Mouse (Mus musculus) intestine, embryonic 16.5 days (tissue): ENCODE results near the gene Rad50. TPM values are rescaled to one million over a fixed set of nuclear protein-coding genes. Genes with fewer than 3 reads are reported as not detected.

Experiments
- ATAC-seq: fragments of 200-750 bp; cut with Nextera tagmentation; 2 replicates; pipeline ENCODE4 v1.8.0; 2017; ENCODE audit warnings: moderate TSS enrichment, moderate library complexity
- H3K27ac ChIP-seq: fragments of 300-500 bp; sonication (generic); 2 replicates; pipeline ENCODE4 v1.5.1; 2014; ENCODE audit warnings: mild to moderate bottlenecking, low read length
- H3K27me3 ChIP-seq: fragments of 300-500 bp; sonication (generic); replicated peaks from 2 replicates; pipeline ENCODE4 v1.6.1; 2014; ENCODE audit warnings: low read length, control low read depth, mixed read lengths; ENCODE audit not compliant: control insufficient read depth, insufficient read depth
- H3K36me3 ChIP-seq: fragments of 300-500 bp; sonication (generic); 2 replicates; pipeline ENCODE4 v1.6.1; 2014; ENCODE audit warnings: low read length, control low read depth; ENCODE audit not compliant: control insufficient read depth, insufficient read depth
- H3K4me1 ChIP-seq: fragments of 300-500 bp; sonication (generic); 2 replicates; pipeline ENCODE4 v1.6.1; 2014; ENCODE audit warnings: low read length, control low read depth, mixed read lengths; ENCODE audit not compliant: control insufficient read depth, insufficient read depth
- H3K4me2 ChIP-seq: fragments of 300-500 bp; sonication (generic); 2 replicates; pipeline ENCODE4 v1.6.1; 2014; ENCODE audit warnings: low read depth, low read length, control low read depth
- H3K4me3 ChIP-seq: fragments of 300-500 bp; sonication (generic); 2 replicates; pipeline ENCODE4 v1.5.1; 2014; ENCODE audit warnings: mild to moderate bottlenecking, low read length
- H3K9ac ChIP-seq: fragments of 300-500 bp; sonication (generic); 2 replicates; pipeline ENCODE4 v1.6.1; 2014; ENCODE audit warnings: low read depth, low read length
- H3K9me3 ChIP-seq: fragments of 300-500 bp; sonication (generic); 2 replicates; pipeline ENCODE4 v1.6.1; 2016; ENCODE audit warnings: low read length, control low read depth; ENCODE audit not compliant: control insufficient read depth
- WGBS: fragments of 180-500 bp; shearing (Covaris S2); extraction: QIAGEN DNeasy Blood & Tissue Kit; methylation state at CpG from one replicate; pipeline ENCODE4 v1.1.7; 2014; 5-methylcytosine and 5-hydroxymethylcytosine counted together
- polyA plus RNA-seq: library from polyadenylated mRNA; unstranded; fragments of >200 nt; fragmentation: Nextera tagmentation; extraction: Ambion mirVana; gene quantifications from 2 replicates; pipeline ENCODE4 v1.2.1, GENCODE M21; 2015

Gene Rad50
- polyA plus RNA-seq, 1 experiment from 2014 or later, result 28.5 TPM

DNA sequence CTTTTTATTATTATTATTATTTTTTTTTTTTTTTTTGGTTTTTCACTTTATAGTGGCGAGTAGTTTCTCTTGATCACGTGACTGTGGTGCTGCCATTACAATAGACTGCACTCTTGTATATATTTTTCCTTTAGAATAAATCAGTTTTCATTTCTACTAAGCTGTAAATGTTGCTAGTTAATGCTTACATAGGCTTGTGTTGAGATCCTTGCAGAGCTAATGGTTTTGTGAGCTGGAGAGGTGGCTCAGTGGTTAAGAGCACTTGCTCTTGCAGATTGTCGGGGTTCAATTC lies 545 bp upstream of the Rad50 start:
- Histone ChIP-seq H3K4me3 (peak overlapping the region; percentile 73), H3K36me3 (no peaks in the 10 kb centered on the region), H3K27me3 (no peaks in the 10 kb centered on the region), H3K4me1 (no peaks in the 10 kb centered on the region), H3K9ac (peak overlapping the region; percentile 77; the same call in 1 of the 2 replicates), H3K9me3 (no peaks in the 10 kb centered on the region), H3K27ac (no peak overlapping the region), H3K4me2 (peak overlapping the region; percentile 73)
- no peak for ATAC-seq
- WGBS, result 74% methylated on average over 3 of the region's 3 CpGs

GRCm38 (mm10) chr11:53706236-53706933 lies 734 bp downstream of the Rad50 start:
- Histone ChIP-seq H3K36me3 (no peaks in the 10 kb centered on the region), H3K4me2 (peak overlapping the region; percentile 73), H3K4me1 (no peaks in the 10 kb centered on the region), H3K27ac (peak overlapping the region; percentile 81), H3K27me3 (no peaks in the 10 kb centered on the region), H3K9me3 (no peaks in the 10 kb centered on the region), H3K9ac (peak overlapping the region; percentile 77), H3K4me3 (peak overlapping the region; percentile 73)
- peak; percentile 81 for ATAC-seq
- WGBS, result 6% methylated on average over 29 of the region's 29 CpGs

GRCm38 (mm10) chr11:53699351-53699750 lies 7.8 kb downstream of the Rad50 start:
- no peak overlapping the region for H3K4me2 ChIP-seq
- no peak overlapping the region for H3K4me3 ChIP-seq
- no peak for ATAC-seq
- H3K36me3 ChIP-seq, result no peaks in the 10 kb centered on the region
- H3K27me3 ChIP-seq, result no peaks in the 10 kb centered on the region
- no peak overlapping the region for H3K9ac ChIP-seq
- H3K9me3 ChIP-seq, result no peaks in the 10 kb centered on the region
- H3K4me1 ChIP-seq, result no peaks in the 10 kb centered on the region
- no peak overlapping the region for H3K27ac ChIP-seq
- WGBS, result 89% methylated on average over 4 of the region's 4 CpGs

GRCm38 (mm10) chr11:53698521-53698920 lies 8.6 kb downstream of the Rad50 start:
- 86% methylated on average over 2 of the region's 2 CpGs for WGBS
- ATAC-seq, result no peak
- Histone ChIP-seq H3K4me2 (no peak overlapping the region), H3K9ac (no peak overlapping the region), H3K4me1 (no peaks in the 10 kb centered on the region), H3K27me3 (no peaks in the 10 kb centered on the region), H3K9me3 (no peaks in the 10 kb centered on the region), H3K4me3 (no peak overlapping the region), H3K27ac (no peak overlapping the region), H3K36me3 (no peaks in the 10 kb centered on the region)

DNA sequence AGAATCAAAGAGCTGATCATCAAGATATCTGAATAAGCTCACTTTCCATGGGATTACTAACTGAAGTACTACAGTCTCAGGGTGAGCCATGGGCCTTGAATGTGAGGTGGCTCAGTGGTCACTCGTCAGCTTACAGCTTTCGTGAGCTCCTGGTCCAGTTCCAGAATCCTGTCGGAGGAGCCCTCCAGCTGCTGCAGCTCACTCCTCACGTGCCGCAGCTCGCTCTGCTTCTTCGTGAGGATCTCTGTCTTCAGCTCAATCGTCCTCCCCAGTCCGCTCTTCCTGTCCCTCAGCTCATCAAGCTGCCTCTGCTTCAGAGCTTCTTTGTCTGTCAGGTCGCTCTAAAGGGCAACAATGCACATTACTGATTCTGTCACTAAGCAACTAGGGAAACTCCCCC lies 15.1 kb downstream of the Rad50 start:
- H3K27me3 ChIP-seq, result no peaks in the 10 kb centered on the region
- H3K4me2 ChIP-seq, result no peak overlapping the region
- no peak overlapping the region for H3K4me3 ChIP-seq
- peaks cover 5% of the 10 kb centered on the region; the same call in 1 of the 2 replicates for H3K36me3 ChIP-seq
- WGBS, result 72% methylated on average over 10 of the region's 10 CpGs
- H3K27ac ChIP-seq, result no peak overlapping the region
- no peaks in the 10 kb centered on the region for H3K9me3 ChIP-seq
- ATAC-seq, result no peak
- no peaks in the 10 kb centered on the region for H3K4me1 ChIP-seq
- no peak overlapping the region for H3K9ac ChIP-seq

GRCm38 (mm10) chr11:53682994-53683530 lies 24.1 kb downstream of the Rad50 start:
- Histone ChIP-seq H3K27ac (no peak overlapping the region), H3K4me1 (no peaks in the 10 kb centered on the region), H3K36me3 (0 out of 2 replicates have a peak, but pooled peaks cover 5% of the 10 kb centered on the region), H3K9me3 (no peaks in the 10 kb centered on the region), H3K4me2 (no peak overlapping the region), H3K4me3 (no peak overlapping the region), H3K9ac (no peak overlapping the region), H3K27me3 (no peaks in the 10 kb centered on the region)
- WGBS, result 83% methylated on average over 9 of the region's 9 CpGs
- ATAC-seq, result no peak

GRCm38 (mm10) chr11:53682170-53682569 lies 24.9 kb downstream of the Rad50 start:
- no peaks in the 10 kb centered on the region for H3K9me3 ChIP-seq
- no peak overlapping the region for H3K4me3 ChIP-seq
- H3K4me2 ChIP-seq, result no peak overlapping the region
- H3K27me3 ChIP-seq, result no peaks in the 10 kb centered on the region
- H3K4me1 ChIP-seq, result no peaks in the 10 kb centered on the region
- H3K9ac ChIP-seq, result no peak overlapping the region
- ATAC-seq, result no peak
- no peak overlapping the region for H3K27ac ChIP-seq
- WGBS, result 64% methylated on average over 2 of the region's 2 CpGs
- 0 out of 2 replicates have a peak, but pooled peaks cover 5% of the 10 kb centered on the region for H3K36me3 ChIP-seq

- Histone ChIP-seq H3K9me3 (no peaks in the 10 kb centered on the region), H3K4me3 (no peak overlapping the region), H3K4me1 (no peaks in the 10 kb centered on the region), H3K4me2 (no peak overlapping the region), H3K9ac (no peak overlapping the region), H3K27ac (no peak overlapping the region), H3K36me3 (0 out of 2 replicates have a peak, but pooled peaks cover 5% of the 10 kb centered on the region), H3K27me3 (no peaks in the 10 kb centered on the region)
- 93% methylated on average over 2 of the region's 2 CpGs for WGBS
- no peak for ATAC-seq
These were observed 25.4 kb downstream of the Rad50 start for GRCm38 (mm10) chr11:53681686-53682085.

GRCm38 (mm10) chr11:53680141-53680540 lies 27.0 kb downstream of the Rad50 start:
- Histone ChIP-seq H3K36me3 (0 out of 2 replicates have a peak, but pooled peaks cover 7% of the 10 kb centered on the region), H3K27ac (no peak overlapping the region)
- WGBS, result 85% methylated on average over 4 of the region's 4 CpGs

More at GRCm38 (mm10) chr11:53680141-53680540, 27.0 kb downstream of the Rad50 start:
- H3K4me2 ChIP-seq, result no peak overlapping the region
- no peaks in the 10 kb centered on the region for H3K9me3 ChIP-seq
- H3K4me1 ChIP-seq, result no peaks in the 10 kb centered on the region
- no peak for ATAC-seq
- H3K9ac ChIP-seq, result no peak overlapping the region
- no peak overlapping the region for H3K4me3 ChIP-seq
- H3K27me3 ChIP-seq, result no peaks in the 10 kb centered on the region
